In genomic region chr5:24604080-24604655, GRCm38 (mm10) we compare ENCODE assay signal across 9 mouse cellular contexts. TPM values are rescaled to one million over a fixed set of nuclear protein-coding genes. Genes with fewer than 3 reads are reported as not detected.
DNase-seq lines count a peak whose midpoint lies in the region; ATAC-seq and TF ChIP-seq lines count a peak whose summit lies in the region.
"Had no signal": no experiment of that assay in that cellular context is flagged by ENCODE, and none has a peak within 500 bp of the region (broad histone marks: within the 10 kb centered on the region; RNA-seq: fewer than 3 reads in every experiment).

No protein-coding gene starts in this region.

- no peak for TF ChIP-seq CTCF in lung, embryonic 14.5 days (IDR thresholded peaks at IDR 0.05; ENCODE audit: low read depth)
- TF ChIP-seq CTCF in olfactory bulb, adult 2 months (IDR thresholded peaks at IDR 0.05; ENCODE audit: insufficient read depth, low read depth, low read length), result no peak

- 15% methylated on average over 12 of the region's 12 CpGs for WGBS in lung, embryonic 14.5 days
- WGBS in forebrain, embryonic 12.5 days, result 14% methylated on average over 12 of the region's 12 CpGs
- 18% methylated on average over 12 of the region's 12 CpGs for WGBS in limb, embryonic 11.5 days
- 22% methylated on average over 12 of the region's 12 CpGs for WGBS in olfactory bulb, adult 2 months

- no peak for DNase-seq in lung, embryonic 14.5 days
- DNase-seq in lung, postnatal 10 days, result no peak
- no peak for DNase-seq in limb, embryonic 11.5 days (ENCODE audit: low spot score)
- DNase-seq in kidney, adult 11 months, result no peak
- DNase-seq in frontal cortex, postnatal 10 days (ENCODE audit: low spot score in 2 of 2), result no peak
- DNase-seq in left cerebral cortex, postnatal 4 days, result no peak

- no peaks in the 10 kb centered on the region for H3K9me3 ChIP-seq in lung, embryonic 14.5 days (ENCODE audit: low read depth, low read length)
- H3K9me3 ChIP-seq in forebrain, embryonic 12.5 days, result no peaks in the 10 kb centered on the region
- H3K9me3 ChIP-seq in limb, embryonic 11.5 days (ENCODE audit: control insufficient read depth, low read length), result no peaks in the 10 kb centered on the region

- H3K27ac ChIP-seq in lung, embryonic 14.5 days (ENCODE audit: low read depth), result peak overlapping the region; percentile 100
- H3K27ac ChIP-seq in forebrain, embryonic 12.5 days, result peak overlapping the region; percentile 99
- H3K27ac ChIP-seq in limb, embryonic 11.5 days (replicated peaks; ENCODE audit: low read depth, low read length), result peak overlapping the region; percentile 96
- H3K27ac ChIP-seq in olfactory bulb, adult 2 months (ENCODE audit: insufficient read depth, low read depth, low read length), result peak overlapping the region; percentile 91

- peak overlapping the region; percentile 94 for H3K4me2 ChIP-seq in lung, embryonic 14.5 days
- H3K4me2 ChIP-seq in forebrain, embryonic 12.5 days, result peak overlapping the region; percentile 90
- H3K4me2 ChIP-seq in limb, embryonic 11.5 days (ENCODE audit: low read depth, severe bottlenecking), result peak overlapping the region; percentile 68

- H3K27me3 ChIP-seq in lung, embryonic 14.5 days (ENCODE audit: insufficient read depth, low read length), result peaks cover 4% of the 10 kb centered on the region; the same call in 1 of the 2 replicates
- H3K27me3 ChIP-seq in forebrain, embryonic 12.5 days, result peaks cover 3% of the 10 kb centered on the region; the same call in 1 of the 2 replicates
- no peaks in the 10 kb centered on the region for H3K27me3 ChIP-seq in limb, embryonic 11.5 days (ENCODE audit: control insufficient read depth, insufficient read depth, low read length)

- TF ChIP-seq POLR2A in olfactory bulb, adult 2 months (IDR thresholded peaks at IDR 0.05; ENCODE audit: insufficient read depth, low read depth, low read length), result no peak

- intact Hi-C loops in left cerebral cortex, postnatal 4 days (cut with DNase I), result no loop called here

- H3K4me3 ChIP-seq in lung, embryonic 14.5 days (ENCODE audit: low read depth, low read length), result peak overlapping the region; percentile 60
- peak overlapping the region; percentile 60 for H3K4me3 ChIP-seq in forebrain, embryonic 12.5 days (replicated peaks)
- peak overlapping the region; percentile 47 for H3K4me3 ChIP-seq in limb, embryonic 11.5 days (ENCODE audit: low read depth, low read length)
- peak overlapping the region; percentile 72 for H3K4me3 ChIP-seq in olfactory bulb, adult 2 months (ENCODE audit: insufficient read depth, low read depth, low read length)

- peaks cover 33% of the 10 kb centered on the region for H3K4me1 ChIP-seq in lung, embryonic 14.5 days (ENCODE audit: insufficient read depth)
- H3K4me1 ChIP-seq in forebrain, embryonic 12.5 days, result peaks cover 72% of the 10 kb centered on the region
- H3K4me1 ChIP-seq in limb, embryonic 11.5 days (ENCODE audit: control insufficient read depth, insufficient read depth, low read length), result peaks cover 53% of the 10 kb centered on the region
- peaks cover 57% of the 10 kb centered on the region for H3K4me1 ChIP-seq in olfactory bulb, adult 2 months (ENCODE audit: control insufficient read depth, insufficient read depth, low read length)

- ATAC-seq in lung, embryonic 14.5 days (ENCODE audit: insufficient read depth), result no peak
- peak; percentile 8; the same call in 1 of the 2 replicates for ATAC-seq in forebrain, embryonic 12.5 days (ENCODE audit: low FRiP score)
- ATAC-seq in limb, embryonic 11.5 days (ENCODE audit: insufficient number of reproducible peaks, low FRiP score, low TSS enrichment, low read depth), result no peak

- H3K9ac ChIP-seq in lung, embryonic 14.5 days, result peak overlapping the region; percentile 69
- peak overlapping the region; percentile 83 for H3K9ac ChIP-seq in forebrain, embryonic 12.5 days
- peak overlapping the region; percentile 85 for H3K9ac ChIP-seq in limb, embryonic 11.5 days (ENCODE audit: low read length)

- H3K36me3 ChIP-seq in lung, embryonic 14.5 days (ENCODE audit: insufficient read depth), result no peaks in the 10 kb centered on the region
- no peaks in the 10 kb centered on the region for H3K36me3 ChIP-seq in forebrain, embryonic 12.5 days (replicated peaks)
- no peaks in the 10 kb centered on the region for H3K36me3 ChIP-seq in limb, embryonic 11.5 days (ENCODE audit: control insufficient read depth, insufficient read depth, low read length)

RNA-seq across cellular contexts. Expression of gene Chpf2, which starts 17.6 kb away (rescaled TPM):
- polyA plus RNA-seq in lung, embryonic 14.5 days (2014; fragmentation: Nextera tagmentation; extraction: Ambion mirVana), result 12.2 and 14.2 TPM in 2 replicates
- polyA plus RNA-seq in forebrain, embryonic 12.5 days (2016; fragmentation: Nextera tagmentation; extraction: Ambion mirVana), result 18.7 and 18.8 TPM in 2 replicates
- 8.1 and 9.0 TPM in 2 replicates for polyA plus RNA-seq in limb, embryonic 11.5 days (2014; fragmentation: Nextera tagmentation; extraction: Ambion mirVana)
- polyA plus RNA-seq in olfactory bulb, adult 2 months (2012; ENCODE audit: insufficient read depth, insufficient read length, low replicate concordance, missing spikeins), result not detected in 2 replicates
- 10 to 100 TPM; 28.7 to 33.7 TPM for total RNA-seq in left cerebral cortex, postnatal 4 days (2021)

RNA-seq across cellular contexts. Expression of gene Smarcd3, which starts 20.0 kb away (rescaled TPM):
- 37.2 and 39.1 TPM in 2 replicates for polyA plus RNA-seq in lung, embryonic 14.5 days (2014; fragmentation: Nextera tagmentation; extraction: Ambion mirVana)
- polyA plus RNA-seq in forebrain, embryonic 12.5 days (2016; fragmentation: Nextera tagmentation; extraction: Ambion mirVana), result 101 and 113 TPM in 2 replicates
- 44.2 and 44.7 TPM in 2 replicates for polyA plus RNA-seq in limb, embryonic 11.5 days (2014; fragmentation: Nextera tagmentation; extraction: Ambion mirVana)
- not detected in 2 replicates for polyA plus RNA-seq in olfactory bulb, adult 2 months (2012; ENCODE audit: insufficient read depth, insufficient read length, low replicate concordance, missing spikeins)
- 100 to 1,000 TPM; 179 to 183 TPM for total RNA-seq in left cerebral cortex, postnatal 4 days (2021)

RNA-seq across cellular contexts. Expression of gene Abcf2, which starts 26.9 kb away (rescaled TPM):
- polyA plus RNA-seq in lung, embryonic 14.5 days (2014; fragmentation: Nextera tagmentation; extraction: Ambion mirVana), result 119 and 120 TPM in 2 replicates
- 141 and 142 TPM in 2 replicates for polyA plus RNA-seq in forebrain, embryonic 12.5 days (2016; fragmentation: Nextera tagmentation; extraction: Ambion mirVana)
- polyA plus RNA-seq in limb, embryonic 11.5 days (2014; fragmentation: Nextera tagmentation; extraction: Ambion mirVana), result 149 and 155 TPM in 2 replicates
- polyA plus RNA-seq in olfactory bulb, adult 2 months (2012; ENCODE audit: insufficient read depth, insufficient read length, low replicate concordance, missing spikeins), result not detected in 2 replicates
- total RNA-seq in left cerebral cortex, postnatal 4 days (2021), result 10 to 100 TPM; 52.9 to 54.7 TPM

RNA-seq across cellular contexts. Expression of gene 4931409K22Rik, which starts 47.6 kb away (rescaled TPM):
- not detected in 2 replicates for polyA plus RNA-seq in lung, embryonic 14.5 days (2014; fragmentation: Nextera tagmentation; extraction: Ambion mirVana)
- 0.24 and 0.37 TPM in 2 replicates for polyA plus RNA-seq in forebrain, embryonic 12.5 days (2016; fragmentation: Nextera tagmentation; extraction: Ambion mirVana)
- polyA plus RNA-seq in limb, embryonic 11.5 days (2014; fragmentation: Nextera tagmentation; extraction: Ambion mirVana), result not detected in 2 replicates
- polyA plus RNA-seq in olfactory bulb, adult 2 months (2012; ENCODE audit: insufficient read depth, insufficient read length, low replicate concordance, missing spikeins), result not detected in 2 replicates
- total RNA-seq in left cerebral cortex, postnatal 4 days (2021), result not detected
- total RNA-seq: left cerebral cortex, postnatal 25 days had no signal
